Mouse (Mus musculus) midbrain, embryonic 15.5 days (tissue): ENCODE measurements around the gene Gm13691. TPM values are rescaled to one million over a fixed set of nuclear protein-coding genes. Genes with fewer than 3 reads are reported as not detected.
"Not testable (repeated sequence)": the region's sequence is repeated elsewhere in the genome, so short reads cannot be mapped to it uniquely, and the experiment has no call there.

Experiments used
- ATAC-seq: fragments of 200-750 bp; cut with Nextera tagmentation; replicated peaks from 2 replicates; pipeline ENCODE4 v1.8.0; 2017; ENCODE audit warnings: moderate TSS enrichment
- H3K27ac ChIP-seq: fragments of 300-500 bp; sonication (generic); 2 replicates; pipeline ENCODE4 v1.5.1; 2015; ENCODE audit warnings: mild to moderate bottlenecking, inconsistent platforms
- H3K27me3 ChIP-seq: fragments of 300-500 bp; sonication (generic); replicated peaks from 2 replicates; pipeline ENCODE4 v1.6.1; 2015; ENCODE audit warnings: inconsistent platforms
- H3K36me3 ChIP-seq: fragments of 300-500 bp; sonication (generic); replicated peaks from 2 replicates; pipeline ENCODE4 v1.6.1; 2015; ENCODE audit warnings: inconsistent platforms
- H3K4me1 ChIP-seq: fragments of 300-500 bp; sonication (generic); 2 replicates; pipeline ENCODE4 v1.6.1; 2015; ENCODE audit warnings: inconsistent platforms
- H3K4me2 ChIP-seq: fragments of 300-500 bp; sonication (generic); 2 replicates; pipeline ENCODE4 v1.6.1; 2015; ENCODE audit warnings: inconsistent platforms, mild to moderate bottlenecking, moderate library complexity
- H3K4me3 ChIP-seq: fragments of 300-500 bp; sonication (generic); 2 replicates; pipeline ENCODE4 v1.5.1; 2015; ENCODE audit warnings: mild to moderate bottlenecking, inconsistent platforms
- H3K9ac ChIP-seq: fragments of 300-500 bp; sonication (generic); 2 replicates; pipeline ENCODE4 v1.6.1; 2015; ENCODE audit warnings: mild to moderate bottlenecking, inconsistent platforms
- H3K9me3 ChIP-seq: fragments of 300-500 bp; sonication (generic); 2 replicates; pipeline ENCODE4 v1.6.1; 2016; ENCODE audit warnings: inconsistent platforms
- WGBS: fragments of 180-500 bp; shearing (Covaris S2); methylation state at CpG from one replicate; pipeline ENCODE4 v1.1.7; 2015; ENCODE audit warnings: mixed read lengths; 5-methylcytosine and 5-hydroxymethylcytosine counted together
- polyA plus RNA-seq: library from polyadenylated mRNA; unstranded; fragments of >200 nt; fragmentation: Nextera tagmentation; extraction: Ambion mirVana; gene quantifications from 2 replicates; pipeline ENCODE4 v1.2.1, GENCODE M21; 2015

Gm13691 gene
- not detected in 2 replicates for polyA plus RNA-seq

GRCm38 (mm10) chr2:83990253-83990652, at the start of gene Gm13691:
Gm13691 (plus strand) TSS chr2:83990553.
- not testable (repeated sequence) for H3K4me1 ChIP-seq, H3K9me3 ChIP-seq, H3K4me2 ChIP-seq, ATAC-seq, H3K27me3 ChIP-seq, H3K36me3 ChIP-seq, H3K4me3 ChIP-seq, H3K27ac ChIP-seq, H3K9ac ChIP-seq
- WGBS = no CpG with 5 or more reads among the region's 6 CpGs

DNA sequence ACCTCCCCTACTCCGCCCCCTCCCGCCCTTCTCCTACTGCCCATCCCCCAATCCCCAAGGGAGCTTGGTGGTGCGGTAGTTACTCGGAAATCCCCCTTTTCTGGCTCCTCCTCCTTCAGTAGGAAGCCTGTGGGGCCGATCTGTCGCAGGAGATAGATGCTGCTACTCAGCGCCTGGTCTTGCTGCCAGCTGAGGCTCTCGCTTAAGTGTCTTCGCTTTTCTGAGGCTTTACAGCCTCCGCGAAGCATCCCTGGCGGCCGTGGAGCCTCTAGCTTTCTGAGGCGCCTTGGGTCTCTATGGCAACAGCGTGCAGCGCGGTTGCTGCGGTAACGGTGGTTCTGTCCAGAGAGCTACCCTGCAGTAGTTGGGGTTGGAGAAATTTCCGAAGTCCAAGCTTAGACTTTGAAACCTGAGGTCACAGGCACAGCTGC, 49.4 kb upstream of the Gm13691 start, which contains the start of gene Zswim2:
TSS of gene Zswim2 (minus strand) at position 298 of the 431 bp plus-strand sequence.
- Histone ChIP-seq H3K4me2 (peak within 1 kb of the TSS; percentile 78), H3K9me3 (no peaks in the 10 kb centered on the region), H3K27ac (peak within 1 kb of the TSS; percentile 79), H3K4me3 (peak within 1 kb of the TSS; percentile 43), H3K4me1 (peaks cover 9% of the 10 kb centered on the region), H3K9ac (peak within 1 kb of the TSS; percentile 33), H3K36me3 (no peaks in the 10 kb centered on the region), H3K27me3 (no peaks in the 10 kb centered on the region)
- WGBS = 0% methylated on average over 20 of the region's 20 CpGs
- ATAC-seq = peak; percentile 100

DNA sequence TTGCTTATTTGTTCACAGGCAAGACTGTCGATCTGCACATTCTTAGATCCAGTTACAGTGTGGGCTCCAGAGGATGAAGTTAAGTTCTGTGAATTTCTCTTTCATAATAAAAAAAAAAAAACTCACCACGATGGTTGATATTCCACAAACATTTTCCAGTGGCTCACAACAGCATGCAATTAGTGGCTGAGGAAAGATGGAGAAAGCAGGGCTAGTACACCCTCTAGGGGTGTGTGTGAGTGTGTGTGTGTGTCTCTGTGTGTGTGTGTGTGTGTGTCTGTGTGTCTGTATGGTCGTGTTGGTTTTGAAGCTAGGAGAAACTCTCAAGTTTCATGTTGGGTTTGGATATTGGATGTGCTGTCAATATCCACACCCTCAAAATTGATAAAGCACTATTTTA, 49.0 kb upstream of the Gm13691 start:
- H3K4me1 ChIP-seq = peaks cover 9% of the 10 kb centered on the region
- H3K27ac ChIP-seq = peak overlapping the region; percentile 79
- no peaks in the 10 kb centered on the region for H3K36me3 ChIP-seq
- H3K9me3 ChIP-seq = no peaks in the 10 kb centered on the region
- peak overlapping the region; percentile 78 for H3K4me2 ChIP-seq
- peak overlapping the region; percentile 43 for H3K4me3 ChIP-seq
- H3K27me3 ChIP-seq = no peaks in the 10 kb centered on the region
- ATAC-seq = peak; percentile 69
- no peak overlapping the region for H3K9ac ChIP-seq
- whole genome bisulfite sequencing = 26% methylated on average over 3 of the region's 3 CpGs

- no peak overlapping the region for H3K4me2 ChIP-seq
- no peak overlapping the region for H3K27ac ChIP-seq
- no peak for ATAC-seq
- H3K4me1 ChIP-seq = peaks cover 9% of the 10 kb centered on the region
- H3K27me3 ChIP-seq = no peaks in the 10 kb centered on the region
- no peak overlapping the region for H3K4me3 ChIP-seq
- H3K9ac ChIP-seq = no peak overlapping the region
- no peaks in the 10 kb centered on the region for H3K9me3 ChIP-seq
- WGBS = 80% methylated on average over 4 of the region's 4 CpGs
- no peaks in the 10 kb centered on the region for H3K36me3 ChIP-seq
Measured at GRCm38 (mm10) chr2:83941792-83942191, 48.6 kb upstream of the Gm13691 start.

GRCm38 (mm10) chr2:83955393-83955792, 35.0 kb upstream of the Gm13691 start, which contains the start of gene Gm13698:
Gm13698 (plus strand) TSS chr2:83955693.
- WGBS = no CpG with 5 or more reads among the region's 6 CpGs
- not testable (repeated sequence) for H3K4me3 ChIP-seq, H3K27ac ChIP-seq, H3K9me3 ChIP-seq, H3K4me2 ChIP-seq, ATAC-seq, H3K9ac ChIP-seq, H3K4me1 ChIP-seq, H3K36me3 ChIP-seq, H3K27me3 ChIP-seq

GRCm38 (mm10) chr2:83961203-83961602, 29.1 kb upstream of the Gm13691 start, which contains the start of gene Gm13693:
Gm13693 (plus strand) TSS chr2:83961503.
- H3K9me3 ChIP-seq, H3K27me3 ChIP-seq, H3K36me3 ChIP-seq, H3K27ac ChIP-seq, H3K4me3 ChIP-seq, H3K4me2 ChIP-seq, H3K9ac ChIP-seq, H3K4me1 ChIP-seq, ATAC-seq: not testable (repeated sequence)
- no CpG with 5 or more reads among the region's 6 CpGs for WGBS

- not testable (repeated sequence) for H3K9me3 ChIP-seq
- WGBS = no CpG with 5 or more reads among the region's 6 CpGs
Measured at GRCm38 (mm10) chr2:83967013-83967412, 23.3 kb upstream of the Gm13691 start, which contains the start of gene Gm13695. Gm13695 (plus strand) TSS chr2:83967313.

GRCm38 (mm10) chr2:83972823-83973222, 17.5 kb upstream of the Gm13691 start, which contains the start of gene Gm13696:
Gm13696 (plus strand) TSS chr2:83973123.
- not testable (repeated sequence) for H3K4me2 ChIP-seq, H3K27ac ChIP-seq, H3K36me3 ChIP-seq, H3K27me3 ChIP-seq, ATAC-seq, H3K9ac ChIP-seq, H3K4me3 ChIP-seq, H3K9me3 ChIP-seq, H3K4me1 ChIP-seq
- no CpG with 5 or more reads among the region's 6 CpGs for WGBS

More at GRCm38 (mm10) chr2:83967013-83967412, 23.3 kb upstream of the Gm13691 start, which contains the start of gene Gm13695:
- H3K4me3 ChIP-seq, H3K27ac ChIP-seq, H3K36me3 ChIP-seq, H3K4me1 ChIP-seq, ATAC-seq, H3K9ac ChIP-seq, H3K4me2 ChIP-seq, H3K27me3 ChIP-seq: not testable (repeated sequence)

GRCm38 (mm10) chr2:83978633-83979032, 11.7 kb upstream of the Gm13691 start, which contains the start of gene Gm13694:
Gm13694 (plus strand) TSS chr2:83978933.
- no CpG with 5 or more reads among the region's 6 CpGs for WGBS
- not testable (repeated sequence) for H3K27me3 ChIP-seq, H3K9me3 ChIP-seq, ATAC-seq, H3K27ac ChIP-seq, H3K4me2 ChIP-seq, H3K4me1 ChIP-seq, H3K36me3 ChIP-seq, H3K4me3 ChIP-seq, H3K9ac ChIP-seq

GRCm38 (mm10) chr2:83984443-83984842, 5.9 kb upstream of the Gm13691 start, which contains the start of gene Gm13697:
Gm13697 (plus strand) TSS chr2:83984743.
- H3K27ac ChIP-seq, H3K36me3 ChIP-seq, ATAC-seq, H3K9me3 ChIP-seq, H3K4me3 ChIP-seq, H3K4me2 ChIP-seq, H3K4me1 ChIP-seq, H3K9ac ChIP-seq, H3K27me3 ChIP-seq: not testable (repeated sequence)
- WGBS = no CpG with 5 or more reads among the region's 6 CpGs

DNA sequence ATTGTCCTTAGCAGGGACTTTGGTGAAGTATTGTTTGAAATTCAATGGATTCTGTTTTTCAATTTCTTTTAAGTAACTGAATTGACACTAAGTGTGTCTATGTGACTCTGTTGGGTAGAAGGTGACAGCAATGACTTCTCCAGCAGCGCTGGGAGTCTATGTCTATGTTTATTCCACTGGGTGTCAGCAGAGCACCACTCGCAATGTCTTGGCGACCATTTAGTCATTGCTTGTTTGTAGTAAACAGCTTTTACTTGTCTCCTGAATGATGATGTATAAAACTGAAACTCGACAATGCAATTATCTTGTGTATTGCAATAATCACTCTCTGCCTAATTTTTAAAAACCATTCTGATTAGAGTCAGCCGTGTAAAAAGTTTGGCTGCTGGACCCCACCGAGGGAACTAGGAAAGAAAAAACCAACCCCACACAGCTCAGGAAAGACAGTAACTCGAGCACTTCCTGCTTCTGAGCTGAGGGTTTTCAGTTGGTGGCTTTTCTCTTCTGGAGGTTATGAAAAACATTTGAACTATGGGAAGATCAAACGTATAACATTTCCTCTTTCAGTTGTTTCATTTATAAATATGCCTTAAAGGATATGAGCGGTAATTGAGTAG, 3.4 kb downstream of the Gm13691 start:
- H3K36me3 ChIP-seq, ATAC-seq, H3K27me3 ChIP-seq, H3K27ac ChIP-seq, H3K4me1 ChIP-seq, H3K9me3 ChIP-seq, H3K4me3 ChIP-seq, H3K4me2 ChIP-seq, H3K9ac ChIP-seq: not testable (repeated sequence)
- WGBS = 74% methylated on average over 8 of the region's 9 CpGs

DNA sequence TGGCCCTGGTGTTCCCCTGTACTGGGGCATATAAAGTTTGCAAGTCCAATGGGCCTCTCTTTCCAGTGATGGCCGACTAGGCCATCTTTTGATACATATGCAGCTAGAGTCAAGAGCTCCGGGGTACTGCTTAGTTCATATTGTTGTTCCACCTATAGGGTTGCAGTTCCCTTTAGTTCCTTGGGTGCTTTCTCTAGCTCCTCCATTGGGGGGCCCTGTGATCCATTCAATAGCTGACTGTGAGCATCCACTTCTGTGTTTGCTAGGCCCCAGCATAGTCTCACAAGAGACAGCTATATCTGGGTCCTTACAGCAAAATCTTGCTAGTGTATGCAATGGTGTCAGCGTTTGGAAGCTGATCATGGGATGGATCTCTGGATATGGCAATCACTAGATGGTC, 4.2 kb downstream of the Gm13691 start:
- H3K4me2 ChIP-seq, H3K36me3 ChIP-seq, H3K4me1 ChIP-seq, H3K9me3 ChIP-seq, H3K4me3 ChIP-seq, H3K27me3 ChIP-seq, H3K27ac ChIP-seq, ATAC-seq, H3K9ac ChIP-seq: not testable (repeated sequence)
- 94% methylated on average over 2 of the region's 3 CpGs for WGBS

DNA sequence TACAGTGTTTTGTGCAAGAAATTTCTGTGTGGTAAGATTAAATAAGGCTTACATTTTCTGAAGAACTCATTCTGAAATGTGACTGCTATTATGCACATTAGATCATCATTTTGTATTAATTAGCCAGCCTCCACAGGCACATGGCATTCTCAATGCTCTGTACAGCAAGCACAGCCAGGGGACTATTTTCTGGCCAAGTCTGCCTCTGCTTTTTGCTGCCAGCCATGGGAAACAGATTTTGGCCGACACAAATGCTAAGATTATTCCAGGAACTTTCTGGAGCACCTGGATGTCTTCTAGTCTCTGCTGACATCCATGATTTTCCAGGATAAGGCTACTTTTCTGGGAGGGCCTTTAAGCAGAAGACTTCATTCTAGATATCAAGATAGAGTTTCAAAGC, 18.6 kb downstream of the Gm13691 start:
- ATAC-seq = no peak
- Histone ChIP-seq H3K36me3 (no peaks in the 10 kb centered on the region), H3K4me2 (no peak overlapping the region), H3K27ac (no peak overlapping the region), H3K4me1 (no peaks in the 10 kb centered on the region), H3K9me3 (no peaks in the 10 kb centered on the region), H3K27me3 (no peaks in the 10 kb centered on the region), H3K9ac (no peak overlapping the region), H3K4me3 (no peak overlapping the region)
- WGBS = 87% methylated on average over 1 of the region's 1 CpGs
